Mouse (Mus musculus) ES-Bruce4 (cell line): Measurements from ENCODE around the gene Nox3.

ENCODE experiments used
- CTCF ChIP-seq: IDR thresholded peaks from one replicate; pipeline ENCODE4 v1.8.1; 2011; ENCODE audit warnings: low read depth, low read length
- EP300 ChIP-seq: IDR thresholded peaks from 2 replicates; pipeline ENCODE4 v1.6.1; 2011; ENCODE audit warnings: low read depth, low read length; ENCODE audit not compliant: insufficient read depth
- POLR2A ChIP-seq: IDR thresholded peaks from one replicate; pipeline ENCODE4 v1.8.1; 2011; ENCODE audit warnings: low read length; ENCODE audit not compliant: insufficient read depth

GRCm38 (mm10) chr17:3736936-3737335, 40.9 kb upstream of the Nox3 start:
- TF ChIP-seq CTCF (no peak), POLR2A (no peak), EP300 (no peak)
